Mouse (Mus musculus): Measurements from ENCODE around the gene Lfng. TPM values are rescaled to one million over a fixed set of nuclear protein-coding genes. Genes with fewer than 3 reads are reported as not detected.

Lfng gene
- total RNA-seq, 2 experiments from 2014 or later: 2.9 to 4.4 TPM

- ATAC-seq (replicated peaks; ENCODE audit: low FRiP score, poor library complexity, severe bottlenecking): no peak
Observed at GRCm38 (mm10) chr5:140652587-140652986, 45.5 kb downstream of the Lfng start.

GRCm38 (mm10) chr5:140654096-140654845 lies 47.2 kb downstream of the Lfng start:
- no peak for ATAC-seq (replicated peaks; ENCODE audit: low FRiP score, poor library complexity, severe bottlenecking)

GRCm38 (mm10) chr5:140659607-140660272 lies 52.6 kb downstream of the Lfng start:
- no peak for ATAC-seq (replicated peaks; ENCODE audit: low FRiP score, poor library complexity, severe bottlenecking)

- ATAC-seq (replicated peaks; ENCODE audit: low FRiP score, poor library complexity, severe bottlenecking): no peak
Observed at GRCm38 (mm10) chr5:140660398-140660797, 53.3 kb downstream of the Lfng start.

GRCm38 (mm10) chr5:140661427-140661826 lies 54.3 kb downstream of the Lfng start:
- no peak for ATAC-seq (replicated peaks; ENCODE audit: low FRiP score, poor library complexity, severe bottlenecking)

- no peak for ATAC-seq (replicated peaks; ENCODE audit: low FRiP score, poor library complexity, severe bottlenecking)
Observed at GRCm38 (mm10) chr5:140661875-140662643, 54.9 kb downstream of the Lfng start.

GRCm38 (mm10) chr5:140662741-140663592 lies 55.8 kb downstream of the Lfng start:
- no peak for ATAC-seq (replicated peaks; ENCODE audit: low FRiP score, poor library complexity, severe bottlenecking)

- ATAC-seq (replicated peaks; ENCODE audit: low FRiP score, poor library complexity, severe bottlenecking): 0 out of 2 replicates have a peak, but pooled peaks have one; percentile 51
Observed at GRCm38 (mm10) chr5:140663621-140664180, 56.6 kb downstream of the Lfng start.

Other genes with a start within 250 kb of the Lfng start
- 1.0 and 1.2 TPM in 2 replicates for gene Snx8, start 218.1 kb upstream of the Lfng start, total RNA-seq (2015; ENCODE audit: low replicate concordance)
- gene Snx8, start 218.1 kb upstream of the Lfng start, total RNA-seq (2017; ENCODE audit: low replicate concordance): 0.94 and 1.7 TPM in 2 replicates
- 58.0 and 74.0 TPM in 2 replicates for gene Eif3b, start 188.0 kb upstream of the Lfng start, total RNA-seq (2015; ENCODE audit: low replicate concordance)
- 17.0 and 37.8 TPM in 2 replicates for gene Eif3b, start 188.0 kb upstream of the Lfng start, total RNA-seq (2017; ENCODE audit: low replicate concordance)
- gene Gm4869, start 161.7 kb upstream of the Lfng start, total RNA-seq (2015; ENCODE audit: low replicate concordance): not detected in 2 replicates
- gene Gm4869, start 161.7 kb upstream of the Lfng start, total RNA-seq (2017; ENCODE audit: low replicate concordance): not detected in 2 replicates
- 28.8 and 30.2 TPM in 2 replicates for gene Chst12, start 101.8 kb upstream of the Lfng start, total RNA-seq (2015; ENCODE audit: low replicate concordance)
- 7.8 and 11.2 TPM in 2 replicates for gene Chst12, start 101.8 kb upstream of the Lfng start, total RNA-seq (2017; ENCODE audit: low replicate concordance)
- gene Grifin, start 42.2 kb upstream of the Lfng start, total RNA-seq (2015; ENCODE audit: low replicate concordance): not detected in 2 replicates
- gene Grifin, start 42.2 kb upstream of the Lfng start, total RNA-seq (2017; ENCODE audit: low replicate concordance): not detected in 2 replicates
- 17.9 and 18.8 TPM in 2 replicates for gene Ttyh3, start 41.7 kb downstream of the Lfng start, total RNA-seq (2015; ENCODE audit: low replicate concordance)
- 3.7 and 7.0 TPM in 2 replicates for gene Ttyh3, start 41.7 kb downstream of the Lfng start, total RNA-seq (2017; ENCODE audit: low replicate concordance)
- 1.9 and 3.8 TPM in 2 replicates for gene Iqce, start 95.1 kb downstream of the Lfng start, total RNA-seq (2015; ENCODE audit: low replicate concordance)
- 2.9 and 3.0 TPM in 2 replicates for gene Iqce, start 95.1 kb downstream of the Lfng start, total RNA-seq (2017; ENCODE audit: low replicate concordance)
- gene Brat1, start 97.7 kb downstream of the Lfng start, total RNA-seq (2015; ENCODE audit: low replicate concordance): 0.96 and 2.3 TPM in 2 replicates
- 2.2 and 2.8 TPM in 2 replicates for gene Brat1, start 97.7 kb downstream of the Lfng start, total RNA-seq (2017; ENCODE audit: low replicate concordance)
- 0.38 and 6.1 TPM in 2 replicates for gene Amz1, start 116.8 kb downstream of the Lfng start, total RNA-seq (2015; ENCODE audit: low replicate concordance)
- 0.28 and 1.3 TPM in 2 replicates for gene Amz1, start 116.8 kb downstream of the Lfng start, total RNA-seq (2017; ENCODE audit: low replicate concordance)
- gene Gna12, start 223.1 kb downstream of the Lfng start, total RNA-seq (2015; ENCODE audit: low replicate concordance): 12.1 and 16.1 TPM in 2 replicates
- gene Gna12, start 223.1 kb downstream of the Lfng start, total RNA-seq (2017; ENCODE audit: low replicate concordance): 9.9 and 11.5 TPM in 2 replicates

Data from erythroblast, adult 5-6 weeks (primary cell).